Mouse (Mus musculus): Measurements from ENCODE around the gene Grip1. TPM values are rescaled to one million over a fixed set of nuclear protein-coding genes. Genes with fewer than 3 reads are reported as not detected.

Grip1 gene
- total RNA-seq, 2 experiments from 2014 or later = 20.3 to 22.2 TPM

DNA sequence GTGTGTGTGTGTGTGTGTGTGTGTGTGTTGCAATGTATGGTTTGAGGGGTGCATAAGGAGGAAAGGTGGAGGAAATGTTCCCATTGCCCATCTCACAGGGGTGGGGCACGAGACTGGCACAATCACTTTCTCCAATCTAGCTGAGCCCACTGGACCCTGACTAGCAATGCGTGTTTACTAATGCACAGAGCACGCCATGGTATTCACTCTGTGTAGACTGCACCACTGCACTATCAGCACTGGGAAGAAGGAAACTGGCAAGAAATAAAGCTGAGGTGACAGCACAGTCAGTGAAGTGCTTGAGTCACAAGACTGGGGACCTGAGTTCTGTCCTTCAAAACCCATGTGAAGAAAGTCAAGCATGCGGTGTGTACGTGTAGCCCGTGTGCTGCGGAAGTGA lies 17.8 kb upstream of the Grip1 start:
- intact Hi-C loops (cut with DNase I) = no loop called here
- Histone ChIP-seq H3K27ac (no peak overlapping the region), H3K4me3 (no peak overlapping the region)
- TF ChIP-seq CTCF (IDR thresholded peaks at IDR 0.05) = no peak
- no peak for DNase-seq (ENCODE audit: extremely low spot score in 1 of 2, low spot score in 2 of 2)

GRCm38 (mm10) chr10:119437319-119437718 lies 16.3 kb upstream of the Grip1 start:
- Histone ChIP-seq H3K4me3 (no peak overlapping the region), H3K27ac (no peak overlapping the region)
- no peak for DNase-seq (ENCODE audit: extremely low spot score in 1 of 2, low spot score in 2 of 2)
- TF ChIP-seq CTCF (IDR thresholded peaks at IDR 0.05) = no peak
- intact Hi-C loops (cut with DNase I) = no loop called here

GRCm38 (mm10) chr10:119441743-119442142 lies 11.9 kb upstream of the Grip1 start:
- no peak overlapping the region for H3K4me3 ChIP-seq
- H3K27ac ChIP-seq = no peak overlapping the region
- TF ChIP-seq CTCF (IDR thresholded peaks at IDR 0.05) = no peak
- intact Hi-C loops (cut with DNase I) = no loop called here
- DNase-seq (ENCODE audit: extremely low spot score in 1 of 2, low spot score in 2 of 2) = no peak

- no peak overlapping the region for H3K27ac ChIP-seq
- intact Hi-C loops (cut with DNase I) = no loop called here
- no peak for TF ChIP-seq CTCF (IDR thresholded peaks at IDR 0.05)
- no peak for DNase-seq (ENCODE audit: extremely low spot score in 1 of 2, low spot score in 2 of 2)
- no peak overlapping the region for H3K4me3 ChIP-seq
These were observed 6.2 kb upstream of the Grip1 start for GRCm38 (mm10) chr10:119447392-119447914.

- DNase-seq (ENCODE audit: extremely low spot score in 1 of 2, low spot score in 2 of 2) = no peak
- no peak overlapping the region for H3K4me3 ChIP-seq
- no peak overlapping the region for H3K27ac ChIP-seq
- intact Hi-C loops (cut with DNase I) = no loop called here
- TF ChIP-seq CTCF (IDR thresholded peaks at IDR 0.05) = no peak
These were observed 5.7 kb upstream of the Grip1 start for GRCm38 (mm10) chr10:119447930-119448329.

DNA sequence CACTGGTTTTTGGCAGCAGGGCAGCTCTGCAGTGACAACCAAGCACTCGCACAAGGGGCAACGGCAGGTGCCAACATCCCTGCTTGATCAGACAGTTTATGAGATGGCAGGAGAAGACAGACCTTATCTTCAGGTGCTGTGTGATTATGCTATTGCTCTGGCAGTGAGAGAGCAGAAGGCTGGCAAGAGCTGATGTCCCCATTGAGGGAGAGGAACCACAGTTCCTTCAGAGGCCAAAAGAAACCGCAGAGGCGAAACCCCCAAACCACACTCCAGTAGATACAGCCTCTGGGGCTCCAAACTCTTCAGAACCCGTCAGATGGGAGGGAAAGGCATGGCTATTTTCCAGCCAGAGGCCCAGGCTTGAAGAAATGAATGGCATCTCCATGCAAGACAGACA lies 932 bp upstream of the Grip1 start:
- H3K27ac ChIP-seq = no peak overlapping the region
- intact Hi-C loops (cut with DNase I) = loop anchor here (5.0 kb wide), 1 partner anchor 210 kb away; the partner anchor contains the start of gene Cand1
- DNase-seq (ENCODE audit: extremely low spot score in 1 of 2, low spot score in 2 of 2) = no peak

GRCm38 (mm10) chr10:119454106-119454667 lies 557 bp downstream of the Grip1 start:
- H3K27ac ChIP-seq = peak overlapping the region; percentile 32; the same call in 1 of the 2 replicates
- DNase-seq (ENCODE audit: extremely low spot score in 1 of 2, low spot score in 2 of 2) = peak; percentile 20 to 37
- no peak for TF ChIP-seq CTCF (IDR thresholded peaks at IDR 0.05)
- intact Hi-C loops (cut with DNase I) = loop anchor here (5.0 kb wide), 1 partner anchor 212 kb away; the partner anchor contains the start of gene Cand1
- peak overlapping the region; percentile 65 for H3K4me3 ChIP-seq

More for the DNA sequence above, 932 bp upstream of the Grip1 start:
- H3K4me3 ChIP-seq = no peak overlapping the region
- no peak for TF ChIP-seq CTCF (IDR thresholded peaks at IDR 0.05)

DNA sequence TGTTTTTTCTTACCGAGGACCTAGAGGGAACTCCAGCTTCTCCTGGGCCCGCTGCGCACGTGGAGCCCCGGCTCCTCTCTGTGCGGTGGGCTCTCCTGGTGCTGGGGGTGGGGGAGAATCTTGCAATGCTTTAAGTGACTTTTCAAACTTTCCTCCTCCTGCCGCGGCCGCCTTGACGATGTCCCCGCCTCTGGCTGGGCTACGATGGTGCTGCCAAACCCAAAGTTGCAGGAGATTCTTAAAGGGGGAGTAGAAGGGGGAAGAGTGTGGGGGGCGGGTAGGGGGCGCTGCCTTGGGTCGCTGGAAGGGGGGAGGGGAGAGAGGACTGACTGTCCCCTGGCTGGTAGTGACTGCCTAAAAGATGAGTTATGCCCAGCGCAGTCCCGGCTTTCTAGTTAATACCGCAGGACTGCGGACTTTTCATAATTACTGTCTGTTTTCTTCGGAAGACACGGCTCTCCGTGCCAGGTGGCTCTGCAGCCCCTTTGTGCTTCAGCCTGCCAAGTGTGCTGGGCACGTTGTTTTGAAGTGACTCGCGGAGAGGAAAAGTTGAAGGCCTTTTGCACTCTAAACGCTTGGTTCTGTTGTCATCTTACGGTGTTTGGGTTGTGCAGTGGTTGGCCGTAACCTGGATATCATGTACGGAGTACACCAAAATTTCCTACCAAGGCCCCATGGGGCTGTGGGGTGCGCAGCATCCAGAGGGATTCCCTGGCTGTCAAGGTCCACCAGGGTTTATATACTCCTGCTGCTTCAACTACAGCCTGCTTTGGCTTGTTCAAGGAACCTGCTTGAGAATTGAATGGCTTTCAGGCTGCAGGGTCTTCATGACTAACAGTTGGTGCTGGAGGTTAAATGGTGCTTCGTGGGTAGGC lies 1.3 kb downstream of the Grip1 start:
- DNase-seq (ENCODE audit: extremely low spot score in 1 of 2, low spot score in 2 of 2) = no peak
- no peak for TF ChIP-seq CTCF (IDR thresholded peaks at IDR 0.05)
- intact Hi-C loops (cut with DNase I) = loop anchor here (5.0 kb wide), 2 partner anchors 157 to 213 kb away; partner anchors contain the start of gene Cand1
- no peak overlapping the region for H3K27ac ChIP-seq
- peak overlapping the region; percentile 65 for H3K4me3 ChIP-seq

- DNase-seq (ENCODE audit: extremely low spot score in 1 of 2, low spot score in 2 of 2) = no peak
- TF ChIP-seq CTCF (IDR thresholded peaks at IDR 0.05) = no peak
- Histone ChIP-seq H3K27ac (no peak overlapping the region), H3K4me3 (peak overlapping the region; percentile 65)
- intact Hi-C loops (cut with DNase I) = loop anchor here (5.0 kb wide), 1 partner anchor 157 kb away; no protein-coding TSS in a partner anchor
These were observed 1.9 kb downstream of the Grip1 start for GRCm38 (mm10) chr10:119455543-119455940.

- intact Hi-C loops (cut with DNase I) = loop anchor here (5.0 kb wide), 1 partner anchor 155 kb away; no protein-coding TSS in a partner anchor
- no peak for TF ChIP-seq CTCF (IDR thresholded peaks at IDR 0.05)
- no peak overlapping the region for H3K4me3 ChIP-seq
- no peak overlapping the region for H3K27ac ChIP-seq
- no peak for DNase-seq (ENCODE audit: extremely low spot score in 1 of 2, low spot score in 2 of 2)
These were observed 3.5 kb downstream of the Grip1 start for GRCm38 (mm10) chr10:119457121-119457520.

GRCm38 (mm10) chr10:119458991-119459390 lies 5.4 kb downstream of the Grip1 start:
- Histone ChIP-seq H3K4me3 (no peak overlapping the region), H3K27ac (no peak overlapping the region)
- no peak for DNase-seq (ENCODE audit: extremely low spot score in 1 of 2, low spot score in 2 of 2)
- TF ChIP-seq CTCF (IDR thresholded peaks at IDR 0.05) = no peak
- intact Hi-C loops (cut with DNase I) = loop anchor here (5.0 kb wide), 1 partner anchor 153 kb away; no protein-coding TSS in a partner anchor

GRCm38 (mm10) chr10:119463345-119463744 lies 9.7 kb downstream of the Grip1 start:
- no peak for TF ChIP-seq CTCF (IDR thresholded peaks at IDR 0.05)
- DNase-seq (ENCODE audit: extremely low spot score in 1 of 2, low spot score in 2 of 2) = no peak
- Histone ChIP-seq H3K4me3 (no peak overlapping the region), H3K27ac (no peak overlapping the region)
- intact Hi-C loops (cut with DNase I) = no loop called here

All from left cerebral cortex, adult 2 months (tissue).